Mouse (Mus musculus) myocyte (in vitro differentiated cells): ENCODE results near the gene Card10. TPM values are rescaled to one million over a fixed set of nuclear protein-coding genes. Genes with fewer than 3 reads are reported as not detected.

Experiments used
- H3K27me3 ChIP-seq: one replicate; pipeline ENCODE4 v1.6.1; 2011; ENCODE audit not compliant: control insufficient read depth, insufficient read depth, insufficient read length
- H3K36me3 ChIP-seq: one replicate; pipeline ENCODE4 v1.6.1; 2011; ENCODE audit not compliant: control insufficient read depth, insufficient read depth
- H3K4me2 ChIP-seq: one replicate; pipeline ENCODE4 v1.6.1; 2011; ENCODE audit warnings: low read depth, control low read depth
- H3K4me3 ChIP-seq: one replicate; pipeline ENCODE4 v1.5.1; 2011; ENCODE audit warnings: mild to moderate bottlenecking, control low read depth, moderate library complexity
- H3K79me2 ChIP-seq: one replicate; pipeline ENCODE4 v1.6.1; 2011; ENCODE audit not compliant: control insufficient read depth, insufficient read depth
- H3ac ChIP-seq: one replicate; pipeline ENCODE4 v1.6.1; 2011; ENCODE audit not compliant: control insufficient read depth, insufficient read length
- CEBPB ChIP-seq: IDR thresholded peaks from 2 replicates; pipeline ENCODE4 v1.6.1; 2011; ENCODE audit warnings: mild to moderate bottlenecking, moderate library complexity; ENCODE audit not compliant: poor library complexity, insufficient read depth, severe bottlenecking
- E2F4 ChIP-seq: IDR thresholded peaks from one replicate; pipeline ENCODE4 v1.6.1; 2011; ENCODE audit warnings: mild to moderate bottlenecking, control low read depth, moderate library complexity; ENCODE audit not compliant: insufficient read depth
- MAX ChIP-seq: IDR thresholded peaks from one replicate; pipeline ENCODE4 v1.6.1; 2011; ENCODE audit warnings: low read depth, mild to moderate bottlenecking, control low read depth
- MYOD1 ChIP-seq, 3 experiments: IDR thresholded peaks; one replicate each; pipeline ENCODE4 v1.6.1; 2011; ENCODE audit warnings: control low read depth in 2 of 3, low read depth in 2 of 3, mild to moderate bottlenecking in 2 of 3, moderate library complexity in 1 of 3; ENCODE audit not compliant: insufficient read length in 2 of 3, control insufficient read depth in 1 of 3
- MYOG ChIP-seq, 3 experiments: IDR thresholded peaks; one replicate each; pipeline ENCODE4 v1.6.1; 2011; ENCODE audit warnings: control low read depth in 2 of 3, low read depth in 2 of 3, mild to moderate bottlenecking in 2 of 3; ENCODE audit not compliant: insufficient read length in 2 of 3, control insufficient read depth in 1 of 3, insufficient read depth in 1 of 3
- POLR2A ChIP-seq: IDR thresholded peaks from one replicate; pipeline ENCODE4 v1.6.1; 2011; ENCODE audit warnings: low read depth, mild to moderate bottlenecking, control low read depth, moderate library complexity; ENCODE audit not compliant: insufficient read length
- POLR2AphosphoS2 ChIP-seq: IDR thresholded peaks from one replicate; pipeline ENCODE4 v1.6.1; 2011; ENCODE audit warnings: low read depth, control low read depth; ENCODE audit not compliant: insufficient read length
- REST ChIP-seq: IDR thresholded peaks from one replicate; pipeline ENCODE4 v1.6.1; 2011; ENCODE audit warnings: mild to moderate bottlenecking, control low read depth, moderate library complexity; ENCODE audit not compliant: insufficient read depth, insufficient read length
- SRF ChIP-seq: IDR thresholded peaks from one replicate; pipeline ENCODE4 v1.6.1; 2011; ENCODE audit warnings: low read depth; ENCODE audit not compliant: control insufficient read depth, insufficient read length
- TCF12 ChIP-seq: IDR thresholded peaks from one replicate; pipeline ENCODE4 v1.6.1; 2011; ENCODE audit warnings: mild to moderate bottlenecking, control low read depth; ENCODE audit not compliant: poor library complexity, insufficient read depth, severe bottlenecking
- TCF3 ChIP-seq: IDR thresholded peaks from one replicate; pipeline ENCODE4 v1.6.1; 2011; ENCODE audit warnings: low read depth, control low read depth; ENCODE audit not compliant: insufficient read length
- USF1 ChIP-seq: IDR thresholded peaks from one replicate; pipeline ENCODE4 v1.6.1; 2011; ENCODE audit warnings: low read depth, mild to moderate bottlenecking, control low read depth, moderate library complexity
- polyA plus RNA-seq: library from polyadenylated mRNA; unstranded; fragments of >200 nt; fragmentation: generic; extraction: Trizol; gene quantifications from one replicate; pipeline ENCODE4 v1.2.1, GENCODE M21; 2012; ENCODE audit warnings: missing spikeins

Card10 gene
- polyA plus RNA-seq, 1 experiment: 1.4 TPM

DNA sequence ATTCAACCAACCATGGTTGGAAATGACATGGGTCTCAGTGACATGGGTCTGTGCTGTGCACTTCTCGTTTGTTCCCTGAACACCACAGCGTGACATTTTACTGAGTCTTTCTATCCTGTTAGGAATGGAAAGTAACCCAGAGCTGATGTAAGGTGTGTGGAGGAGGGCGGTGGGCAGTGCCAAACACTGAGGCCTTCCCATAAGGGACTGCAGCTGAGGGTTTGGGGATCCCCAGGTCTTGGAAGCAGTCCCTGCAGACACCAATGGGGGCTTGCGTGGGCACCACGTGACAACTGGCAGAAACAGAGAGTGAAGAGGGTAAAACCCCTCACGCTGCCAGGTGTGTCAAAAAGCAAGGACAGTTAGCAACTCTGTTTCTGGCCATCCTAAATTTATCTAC, 44.7 kb downstream of the Card10 start:
- Histone ChIP-seq H3K27me3 (peaks cover 67% of the 10 kb centered on the region), H3K4me2 (no peak overlapping the region), H3K36me3 (no peaks in the 10 kb centered on the region), H3K79me2 (no peaks in the 10 kb centered on the region), H3ac (no peak overlapping the region), H3K4me3 (no peak overlapping the region)
- no peak for TF ChIP-seq SRF
- no peak for TF ChIP-seq MYOG (IDR thresholded peaks at IDR 0.05; ENCODE audit: control insufficient read depth in 1 of 3, insufficient read depth in 1 of 3, insufficient read length in 2 of 3, low read depth in 2 of 3)
- no peak for TF ChIP-seq USF1
- TF ChIP-seq MAX: no peak
- TF ChIP-seq POLR2A: no peak
- TF ChIP-seq TCF12: no peak
- no peak for TF ChIP-seq MYOD1 (IDR thresholded peaks at IDR 0.05; ENCODE audit: control insufficient read depth in 1 of 3, insufficient read length in 2 of 3, low read depth in 2 of 3)
- no peak for TF ChIP-seq CEBPB
- TF ChIP-seq E2F4: no peak
- no peak for TF ChIP-seq POLR2AphosphoS2
- no peak for TF ChIP-seq REST
- no peak for TF ChIP-seq TCF3

GRCm38 (mm10) chr15:78755966-78756725, 46.7 kb downstream of the Card10 start:
- H3K79me2 ChIP-seq: no peaks in the 10 kb centered on the region

DNA sequence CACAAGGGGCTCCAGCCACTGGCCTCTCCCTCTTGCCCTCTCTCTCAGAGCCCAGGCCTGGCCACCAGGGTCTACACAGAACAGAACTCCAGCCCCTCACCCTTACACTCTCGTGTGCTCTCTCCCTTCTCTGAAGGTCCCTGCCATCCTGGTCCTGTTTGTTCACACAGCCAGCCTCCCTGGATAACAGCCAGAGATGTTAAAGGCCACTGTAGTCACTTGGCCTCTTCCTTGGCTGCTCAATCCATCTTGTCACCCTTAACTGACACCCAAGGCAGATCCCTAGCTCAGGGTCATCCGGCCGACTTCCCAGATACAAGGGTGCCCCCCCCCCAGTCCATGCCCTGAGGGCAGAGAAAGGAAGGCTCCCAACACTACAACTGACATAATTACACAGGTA, 47.6 kb downstream of the Card10 start:
- Histone ChIP-seq H3K79me2 (no peaks in the 10 kb centered on the region), H3K27me3 (peaks cover 40% of the 10 kb centered on the region), H3K36me3 (no peaks in the 10 kb centered on the region), H3K4me3 (no peak overlapping the region), H3ac (no peak overlapping the region), H3K4me2 (no peak overlapping the region)
- no peak for TF ChIP-seq MYOD1 (IDR thresholded peaks at IDR 0.05; ENCODE audit: control insufficient read depth in 1 of 3, insufficient read length in 2 of 3, low read depth in 2 of 3)
- TF ChIP-seq REST: no peak
- no peak for TF ChIP-seq CEBPB
- TF ChIP-seq TCF12: no peak
- TF ChIP-seq E2F4: no peak
- TF ChIP-seq POLR2A: no peak
- TF ChIP-seq MAX: no peak
- no peak for TF ChIP-seq USF1
- TF ChIP-seq MYOG (IDR thresholded peaks at IDR 0.05; ENCODE audit: control insufficient read depth in 1 of 3, insufficient read depth in 1 of 3, insufficient read length in 2 of 3, low read depth in 2 of 3): no peak
- no peak for TF ChIP-seq POLR2AphosphoS2
- TF ChIP-seq TCF3: no peak
- no peak for TF ChIP-seq SRF

More at GRCm38 (mm10) chr15:78755966-78756725, 46.7 kb downstream of the Card10 start:
- Histone ChIP-seq H3K36me3 (no peaks in the 10 kb centered on the region), H3ac (no peak overlapping the region), H3K4me2 (no peak overlapping the region), H3K4me3 (no peak overlapping the region), H3K27me3 (peaks cover 49% of the 10 kb centered on the region)
- no peak for TF ChIP-seq E2F4
- no peak for TF ChIP-seq TCF12
- TF ChIP-seq REST: no peak
- no peak for TF ChIP-seq MYOG (IDR thresholded peaks at IDR 0.05; ENCODE audit: control insufficient read depth in 1 of 3, insufficient read depth in 1 of 3, insufficient read length in 2 of 3, low read depth in 2 of 3)
- TF ChIP-seq POLR2AphosphoS2: no peak
- no peak for TF ChIP-seq POLR2A
- TF ChIP-seq CEBPB: no peak
- no peak for TF ChIP-seq MAX

- Histone ChIP-seq H3K79me2 (no peaks in the 10 kb centered on the region), H3K4me2 (no peak overlapping the region), H3K27me3 (peaks cover 29% of the 10 kb centered on the region), H3K36me3 (no peaks in the 10 kb centered on the region), H3ac (no peak overlapping the region), H3K4me3 (no peak overlapping the region)
- TF ChIP-seq SRF: no peak
- no peak for TF ChIP-seq TCF12
- no peak for TF ChIP-seq MYOD1 (IDR thresholded peaks at IDR 0.05; ENCODE audit: control insufficient read depth in 1 of 3, insufficient read length in 2 of 3, low read depth in 2 of 3)
- TF ChIP-seq POLR2A: no peak
- TF ChIP-seq POLR2AphosphoS2: no peak
- TF ChIP-seq MYOG (IDR thresholded peaks at IDR 0.05; ENCODE audit: control insufficient read depth in 1 of 3, insufficient read depth in 1 of 3, insufficient read length in 2 of 3, low read depth in 2 of 3): no peak
- TF ChIP-seq CEBPB: no peak
- no peak for TF ChIP-seq MAX
- TF ChIP-seq REST: no peak
- TF ChIP-seq E2F4: no peak
- TF ChIP-seq USF1: no peak
- no peak for TF ChIP-seq TCF3
These were observed 48.7 kb downstream of the Card10 start for GRCm38 (mm10) chr15:78754144-78754543.
